Mouse (Mus musculus) kidney, postnatal 0 days (tissue): ENCODE measurements around the gene Emcn. TPM values are rescaled to one million over a fixed set of nuclear protein-coding genes. Genes with fewer than 3 reads are reported as not detected.

Source experiments
- ATAC-seq: fragments of 200-750 bp; cut with Nextera tagmentation; replicated peaks from 2 replicates; pipeline ENCODE4 v1.8.0; 2017; ENCODE audit warnings: low read depth, moderate number of reproducible peaks, moderate TSS enrichment, moderate library complexity; ENCODE audit not compliant: low FRiP score
- DNase-seq: peaks from one replicate; pipeline ENCODE4 v3.0.0-alpha.2; 2016; ENCODE audit warnings: low spot score
- H3K27ac ChIP-seq: fragments of 300-500 bp; sonication (generic); 2 replicates; pipeline ENCODE4 v1.5.1; 2014; ENCODE audit warnings: mild to moderate bottlenecking
- H3K27me3 ChIP-seq: fragments of 300-500 bp; sonication (generic); 2 replicates; pipeline ENCODE4 v1.6.1; 2014; ENCODE audit warnings: low read length, mixed read lengths; ENCODE audit not compliant: insufficient read depth
- H3K36me3 ChIP-seq: fragments of 300-500 bp; sonication (generic); 2 replicates; pipeline ENCODE4 v1.6.1; 2014; ENCODE audit warnings: low read length, mixed read lengths; ENCODE audit not compliant: insufficient read depth
- H3K4me1 ChIP-seq: fragments of 300-500 bp; sonication (generic); replicated peaks from 2 replicates; pipeline ENCODE4 v1.6.1; 2014; ENCODE audit warnings: antibody characterized with exemption, low read length, mixed read lengths; ENCODE audit not compliant: insufficient read depth
- H3K4me2 ChIP-seq: fragments of 300-500 bp; sonication (generic); 2 replicates; pipeline ENCODE4 v1.6.1; 2014; ENCODE audit warnings: mild to moderate bottlenecking, low read length, moderate library complexity, mixed read lengths
- H3K4me3 ChIP-seq: fragments of 300-500 bp; sonication (generic); replicated peaks from 2 replicates; pipeline ENCODE4 v1.5.1; 2014; ENCODE audit warnings: low read depth, low read length
- H3K9ac ChIP-seq: fragments of 300-500 bp; sonication (generic); 2 replicates; pipeline ENCODE4 v1.6.1; 2014; ENCODE audit warnings: low read depth, low read length
- H3K9me3 ChIP-seq: fragments of 300-500 bp; sonication (generic); replicated peaks from 2 replicates; pipeline ENCODE4 v1.6.1; 2016; ENCODE audit warnings: low read length, inconsistent platforms, mixed read lengths
- CTCF ChIP-seq: IDR thresholded peaks from 2 replicates; pipeline ENCODE4 v1.5.1; 2016; ENCODE audit warnings: antibody characterized with exemption, low read depth, mild to moderate bottlenecking, moderate library complexity
- WGBS: fragments of 180-500 bp; shearing (Covaris S2); extraction: QIAGEN DNeasy Blood & Tissue Kit; methylation state at CpG from one replicate; pipeline ENCODE4 v1.1.7; 2014; 5-methylcytosine and 5-hydroxymethylcytosine counted together
- polyA plus RNA-seq: library from polyadenylated mRNA; unstranded; fragments of >200 nt; fragmentation: Nextera tagmentation; extraction: Ambion mirVana; gene quantifications from 2 replicates; pipeline ENCODE4 v1.2.1, GENCODE M21; 2015

Emcn gene
- polyA plus RNA-seq, 1 experiment from 2014 or later: 136 TPM

- Histone ChIP-seq H3K9me3 (no peaks in the 10 kb centered on the region), H3K36me3 (no peaks in the 10 kb centered on the region), H3K27me3 (no peaks in the 10 kb centered on the region), H3K4me3 (no peak overlapping the region), H3K4me1 (no peaks in the 10 kb centered on the region), H3K27ac (no peak overlapping the region), H3K9ac (no peak overlapping the region), H3K4me2 (no peak overlapping the region)
- no peak for DNase-seq
- TF ChIP-seq CTCF: no peak
- 50% methylated on average over 4 of the region's 4 CpGs for WGBS
- ATAC-seq: no peak
These were observed 8.3 kb upstream of the Emcn start for GRCm38 (mm10) chr3:137332531-137332930.

- H3K9ac ChIP-seq: no peak overlapping the region
- no peak for ATAC-seq
- 91% methylated on average over 4 of the region's 4 CpGs for WGBS
- H3K9me3 ChIP-seq: no peaks in the 10 kb centered on the region
- H3K4me1 ChIP-seq: no peaks in the 10 kb centered on the region
- H3K4me2 ChIP-seq: no peak overlapping the region
- H3K27me3 ChIP-seq: no peaks in the 10 kb centered on the region
- no peak for TF ChIP-seq CTCF
- H3K36me3 ChIP-seq: no peaks in the 10 kb centered on the region
- H3K4me3 ChIP-seq: no peak overlapping the region
- no peak for DNase-seq
- no peak overlapping the region for H3K27ac ChIP-seq
These were observed 4.9 kb upstream of the Emcn start for GRCm38 (mm10) chr3:137335957-137336356.

GRCm38 (mm10) chr3:137343446-137343845, 2.6 kb downstream of the Emcn start:
- Histone ChIP-seq H3K27me3 (no peaks in the 10 kb centered on the region), H3K27ac (no peak overlapping the region), H3K4me1 (no peaks in the 10 kb centered on the region), H3K4me2 (no peak overlapping the region), H3K9me3 (no peaks in the 10 kb centered on the region), H3K4me3 (no peak overlapping the region), H3K9ac (no peak overlapping the region), H3K36me3 (no peaks in the 10 kb centered on the region)
- no peak for DNase-seq
- ATAC-seq: no peak
- TF ChIP-seq CTCF: no peak
- 69% methylated on average over 5 of the region's 5 CpGs for WGBS

- H3K36me3 ChIP-seq: no peaks in the 10 kb centered on the region
- H3K9me3 ChIP-seq: no peaks in the 10 kb centered on the region
- no peak overlapping the region for H3K4me2 ChIP-seq
- ATAC-seq (no peak), DNase-seq (no peak)
- no peak overlapping the region for H3K9ac ChIP-seq
- no peak overlapping the region for H3K4me3 ChIP-seq
- no peak for TF ChIP-seq CTCF
- H3K4me1 ChIP-seq: no peaks in the 10 kb centered on the region
- no peaks in the 10 kb centered on the region for H3K27me3 ChIP-seq
- H3K27ac ChIP-seq: no peak overlapping the region
- 89% methylated on average over 5 of the region's 5 CpGs for WGBS
These were observed 11.0 kb downstream of the Emcn start for GRCm38 (mm10) chr3:137351882-137352281.

- no peaks in the 10 kb centered on the region for H3K27me3 ChIP-seq
- TF ChIP-seq CTCF: no peak
- H3K4me1 ChIP-seq: no peaks in the 10 kb centered on the region
- H3K4me2 ChIP-seq: no peak overlapping the region
- no peak overlapping the region for H3K4me3 ChIP-seq
- WGBS: 87% methylated on average over 4 of the region's 4 CpGs
- H3K9ac ChIP-seq: no peak overlapping the region
- DNase-seq (no peak), ATAC-seq (no peak)
- no peaks in the 10 kb centered on the region for H3K36me3 ChIP-seq
- H3K27ac ChIP-seq: no peak overlapping the region
- H3K9me3 ChIP-seq: no peaks in the 10 kb centered on the region
These were observed 15.8 kb downstream of the Emcn start for GRCm38 (mm10) chr3:137356697-137357096.

GRCm38 (mm10) chr3:137367123-137367825, 26.4 kb downstream of the Emcn start:
- no peak for ATAC-seq
- Histone ChIP-seq H3K4me1 (no peaks in the 10 kb centered on the region), H3K9me3 (no peaks in the 10 kb centered on the region), H3K27ac (no peak overlapping the region), H3K9ac (no peak overlapping the region), H3K27me3 (no peaks in the 10 kb centered on the region), H3K4me2 (no peak overlapping the region), H3K36me3 (no peaks in the 10 kb centered on the region), H3K4me3 (no peak overlapping the region)
- no peak for DNase-seq
- no peak for TF ChIP-seq CTCF
- WGBS: 84% methylated on average over 6 of the region's 6 CpGs
